8 mouse cellular contexts compared by ENCODE assay signal in genomic region chr4:128957155-128957911, GRCm38 (mm10). TPM values are rescaled to one million over a fixed set of nuclear protein-coding genes. Genes with fewer than 3 reads are reported as not detected.
DNase-seq lines count a peak whose midpoint lies in the region; ATAC-seq and TF ChIP-seq lines count a peak whose summit lies in the region.

No protein-coding gene starts in this region.

- no peak overlapping the region for H3K9ac ChIP-seq in midbrain, embryonic 16.5 days (ENCODE audit: low read depth, low read length)
- H3K9ac ChIP-seq in embryonic facial prominence, embryonic 14.5 days (ENCODE audit: low read depth, low read length), result no peak overlapping the region
- no peak overlapping the region for H3K9ac ChIP-seq in intestine, embryonic 14.5 days (ENCODE audit: low read length)
- no peak overlapping the region for H3K9ac ChIP-seq in liver, postnatal 0 days (replicated peaks)

- peak; percentile 66 for DNase-seq in midbrain, embryonic 10.5 days (ENCODE audit: low spot score)
- DNase-seq in ZHBTc4 (ENCODE audit: low read depth, low spot score), result peak; percentile 93
- DNase-seq in embryonic facial prominence, embryonic 14.5 days (ENCODE audit: low spot score), result peak; percentile 76
- DNase-seq in intestine, embryonic 14.5 days (ENCODE audit: low spot score), result peak; percentile 70
- peak; percentile 72 for DNase-seq in liver, postnatal 0 days
- DNase-seq in retina, embryonic 14.5 days (ENCODE audit: low spot score), result peak; percentile 63
- DNase-seq in right cerebral cortex, postnatal 25 days, result no peak

- H3K4me1 ChIP-seq in midbrain, embryonic 10.5 days, result peaks cover 43% of the 10 kb centered on the region
- peaks cover 21% of the 10 kb centered on the region for H3K4me1 ChIP-seq in midbrain, embryonic 16.5 days (ENCODE audit: control insufficient read depth, insufficient read depth, low read length)
- H3K4me1 ChIP-seq in embryonic facial prominence, embryonic 14.5 days (ENCODE audit: control insufficient read depth, insufficient read depth, low read length), result peaks cover 19% of the 10 kb centered on the region
- H3K4me1 ChIP-seq in intestine, embryonic 14.5 days (replicated peaks; ENCODE audit: control insufficient read depth, insufficient read depth, low read length), result peaks cover 5% of the 10 kb centered on the region
- no peaks in the 10 kb centered on the region; the same call in 1 of the 2 replicates for H3K4me1 ChIP-seq in liver, postnatal 0 days (ENCODE audit: insufficient read depth)

- H3K36me3 ChIP-seq in midbrain, embryonic 10.5 days, result no peaks in the 10 kb centered on the region
- H3K36me3 ChIP-seq in midbrain, embryonic 16.5 days (ENCODE audit: control insufficient read depth, insufficient read depth, low read length), result no peaks in the 10 kb centered on the region
- 0 out of 2 replicates have a peak, but pooled peaks cover 4% of the 10 kb centered on the region for H3K36me3 ChIP-seq in embryonic facial prominence, embryonic 14.5 days (ENCODE audit: control insufficient read depth, insufficient read depth, low read length)
- no peaks in the 10 kb centered on the region for H3K36me3 ChIP-seq in intestine, embryonic 14.5 days (ENCODE audit: control insufficient read depth, insufficient read depth, low read length)
- no peaks in the 10 kb centered on the region for H3K36me3 ChIP-seq in liver, postnatal 0 days (replicated peaks; ENCODE audit: insufficient read depth, low read length)

- no peak overlapping the region for H3K27ac ChIP-seq in midbrain, embryonic 10.5 days (replicated peaks)
- no peak overlapping the region for H3K27ac ChIP-seq in midbrain, embryonic 16.5 days (ENCODE audit: low read length)
- peak overlapping the region; percentile 49 for H3K27ac ChIP-seq in embryonic facial prominence, embryonic 14.5 days (replicated peaks; ENCODE audit: low read depth, low read length)
- H3K27ac ChIP-seq in intestine, embryonic 14.5 days (ENCODE audit: low read depth), result 0 out of 2 replicates have a peak overlapping the region, but pooled peaks have one; percentile 5
- H3K27ac ChIP-seq in liver, postnatal 0 days (ENCODE audit: low read depth), result no peak overlapping the region

- no peak overlapping the region for H3K4me3 ChIP-seq in midbrain, embryonic 10.5 days
- H3K4me3 ChIP-seq in midbrain, embryonic 16.5 days (ENCODE audit: low read depth, low read length), result no peak overlapping the region
- H3K4me3 ChIP-seq in embryonic facial prominence, embryonic 14.5 days (ENCODE audit: low read depth, low read length), result no peak overlapping the region
- no peak overlapping the region for H3K4me3 ChIP-seq in intestine, embryonic 14.5 days (ENCODE audit: low read depth, low read length)
- H3K4me3 ChIP-seq in liver, postnatal 0 days (ENCODE audit: low read depth, low read length), result no peak overlapping the region

- no peaks in the 10 kb centered on the region for H3K9me3 ChIP-seq in midbrain, embryonic 10.5 days (replicated peaks)
- H3K9me3 ChIP-seq in midbrain, embryonic 16.5 days (replicated peaks; ENCODE audit: control insufficient read depth, low read length, poor library complexity, severe bottlenecking), result no peaks in the 10 kb centered on the region
- H3K9me3 ChIP-seq in embryonic facial prominence, embryonic 14.5 days (ENCODE audit: control insufficient read depth, low read length), result no peaks in the 10 kb centered on the region
- no peaks in the 10 kb centered on the region for H3K9me3 ChIP-seq in intestine, embryonic 14.5 days (ENCODE audit: control insufficient read depth, low read length)
- no peaks in the 10 kb centered on the region for H3K9me3 ChIP-seq in liver, postnatal 0 days (ENCODE audit: low read length)

- WGBS in midbrain, embryonic 10.5 days, result 53% methylated on average over 11 of the region's 11 CpGs
- 40% methylated on average over 11 of the region's 11 CpGs for WGBS in midbrain, embryonic 16.5 days
- WGBS in embryonic facial prominence, embryonic 14.5 days, result 34% methylated on average over 11 of the region's 11 CpGs
- 40% methylated on average over 11 of the region's 11 CpGs for WGBS in intestine, embryonic 14.5 days
- WGBS in liver, postnatal 0 days (ENCODE audit: insufficient replicate concordance), result 42% methylated on average over 11 of the region's 11 CpGs

- H3K27me3 ChIP-seq in midbrain, embryonic 10.5 days (ENCODE audit: low read depth, poor library complexity, severe bottlenecking), result peaks cover 29% of the 10 kb centered on the region
- no peaks in the 10 kb centered on the region for H3K27me3 ChIP-seq in midbrain, embryonic 16.5 days (ENCODE audit: control insufficient read depth, insufficient read depth, low read depth, low read length)
- no peaks in the 10 kb centered on the region for H3K27me3 ChIP-seq in embryonic facial prominence, embryonic 14.5 days (replicated peaks; ENCODE audit: control insufficient read depth, insufficient read depth, low read length)
- no peaks in the 10 kb centered on the region for H3K27me3 ChIP-seq in intestine, embryonic 14.5 days (replicated peaks; ENCODE audit: control insufficient read depth, insufficient read depth, low read length)
- H3K27me3 ChIP-seq in liver, postnatal 0 days (ENCODE audit: insufficient read depth, low read length), result peaks cover 23% of the 10 kb centered on the region

- TF ChIP-seq EP300 in liver, postnatal 0 days (IDR thresholded peaks at IDR 0.05; ENCODE audit: low read depth), result no peak

- H3K4me2 ChIP-seq in midbrain, embryonic 16.5 days (ENCODE audit: low read length), result no peak overlapping the region
- no peak overlapping the region for H3K4me2 ChIP-seq in embryonic facial prominence, embryonic 14.5 days (ENCODE audit: low read depth, low read length)
- no peak overlapping the region for H3K4me2 ChIP-seq in intestine, embryonic 14.5 days (ENCODE audit: low read length)
- H3K4me2 ChIP-seq in liver, postnatal 0 days (ENCODE audit: low read depth, low read length), result no peak overlapping the region; the same call in 1 of the 2 replicates

- no peak for ATAC-seq in midbrain, embryonic 16.5 days
- peak; percentile 23 for ATAC-seq in embryonic facial prominence, embryonic 14.5 days (ENCODE audit: low read depth)
- peak; percentile 33; the same call in 1 of the 2 replicates for ATAC-seq in intestine, embryonic 14.5 days (replicated peaks; ENCODE audit: low FRiP score, low TSS enrichment, low read depth)
- peak; percentile 77 for ATAC-seq in liver, postnatal 0 days

- peak; percentile 77 for TF ChIP-seq CTCF in liver, postnatal 0 days (IDR thresholded peaks at IDR 0.05; ENCODE audit: low read depth)

RNA-seq across cellular contexts. Expression of gene Azin2, which starts 4.9 kb away (rescaled TPM):
- polyA plus RNA-seq in midbrain, embryonic 10.5 days (2016; fragmentation: Nextera tagmentation; extraction: Ambion mirVana), result 11.1 and 14.9 TPM in 2 replicates
- polyA plus RNA-seq in midbrain, embryonic 16.5 days (2015; fragmentation: Nextera tagmentation; extraction: Ambion mirVana), result 16.6 and 20.2 TPM in 2 replicates
- 20.0 and 27.1 TPM in 2 replicates for polyA plus RNA-seq in embryonic facial prominence, embryonic 14.5 days (2014; fragmentation: Nextera tagmentation; extraction: Ambion mirVana)
- polyA plus RNA-seq in intestine, embryonic 14.5 days (2014; fragmentation: Nextera tagmentation; extraction: Ambion mirVana), result 17.5 and 20.1 TPM in 2 replicates
- 1.6 and 1.8 TPM in 2 replicates for polyA plus RNA-seq in liver, postnatal 0 days (2015; fragmentation: Nextera tagmentation; extraction: Ambion mirVana)

RNA-seq across cellular contexts. Expression of gene Ak2, which starts 34.4 kb away (rescaled TPM):
- 187 and 205 TPM in 2 replicates for polyA plus RNA-seq in midbrain, embryonic 10.5 days (2016; fragmentation: Nextera tagmentation; extraction: Ambion mirVana)
- 81.6 and 81.7 TPM in 2 replicates for polyA plus RNA-seq in midbrain, embryonic 16.5 days (2015; fragmentation: Nextera tagmentation; extraction: Ambion mirVana)
- polyA plus RNA-seq in embryonic facial prominence, embryonic 14.5 days (2014; fragmentation: Nextera tagmentation; extraction: Ambion mirVana), result 135 and 142 TPM in 2 replicates
- polyA plus RNA-seq in intestine, embryonic 14.5 days (2014; fragmentation: Nextera tagmentation; extraction: Ambion mirVana), result 183 and 184 TPM in 2 replicates
- 276 and 291 TPM in 2 replicates for polyA plus RNA-seq in liver, postnatal 0 days (2015; fragmentation: Nextera tagmentation; extraction: Ambion mirVana)

Comparison
In these comparisons a context has a peak if more than half of its experiments do, and no peak if none do; other contexts are left out.
1. H3K27ac ChIP-seq: peak in embryonic facial prominence, embryonic 14.5 days (single experiment) and intestine, embryonic 14.5 days (single experiment); none in midbrain, embryonic 10.5 days (single experiment), midbrain, embryonic 16.5 days (single experiment) and liver, postnatal 0 days (single experiment).